Comparison of ENCODE assay signal across 8 mouse cellular contexts in genomic region chr9:114933723-114934171, GRCm38 (mm10). TPM values are rescaled to one million over a fixed set of nuclear protein-coding genes. Genes with fewer than 3 reads are reported as not detected.
A peak's percentile ranks its signal among the peaks of the same experiment; 100 is the strongest.
DNase-seq lines count a peak whose midpoint lies in the region; ATAC-seq and TF ChIP-seq lines count a peak whose summit lies in the region.

Gpd1l (minus strand) TSS chr9:114933987.

- peak within 1 kb of the TSS; percentile 75 for H3K9ac ChIP-seq in forebrain, embryonic 14.5 days (ENCODE audit: low read length)
- H3K9ac ChIP-seq in neural tube, embryonic 15.5 days (replicated peaks), result peak within 1 kb of the TSS; percentile 74

- peak within 1 kb of the TSS; percentile 87 for H3K4me3 ChIP-seq in E14TG2a.4 (replicated peaks; ENCODE audit: low read length)
- H3K4me3 ChIP-seq in forebrain, embryonic 14.5 days (ENCODE audit: low read depth, low read length), result peak within 1 kb of the TSS; percentile 73
- peak within 1 kb of the TSS; percentile 77 for H3K4me3 ChIP-seq in neural tube, embryonic 15.5 days (replicated peaks)

- ATAC-seq in forebrain, embryonic 14.5 days, result peak; percentile 98
- peak; percentile 97 for ATAC-seq in neural tube, embryonic 15.5 days (ENCODE audit: low FRiP score)

- peak; percentile 94 for DNase-seq in cerebellum, adult 11 months
- peak; percentile 92 for DNase-seq in forebrain, embryonic 14.5 days (ENCODE audit: low spot score)
- peak; percentile 97 to 98 for DNase-seq in heart, postnatal 14 days
- peak; percentile 96 for DNase-seq in layer of hippocampus, adult 11-12 months (ENCODE audit: low spot score)
- DNase-seq in lung, adult 18-20 months, result peak; percentile 98 to 99
- DNase-seq in testis, postnatal 14 days (ENCODE audit: low spot score), result peak; percentile 91

- H3K9me3 ChIP-seq in E14TG2a.4 (ENCODE audit: low read length), result no peaks in the 10 kb centered on the region
- no peaks in the 10 kb centered on the region for H3K9me3 ChIP-seq in forebrain, embryonic 14.5 days (replicated peaks; ENCODE audit: control insufficient read depth, low read length)
- no peaks in the 10 kb centered on the region for H3K9me3 ChIP-seq in neural tube, embryonic 15.5 days (replicated peaks)

- intact Hi-C loops in heart, postnatal 14 days (cut with DNase I), result loop anchor here (2.0 kb wide), 1 partner anchor 21 kb away; no protein-coding TSS in a partner anchor

- peaks cover 50% of the 10 kb centered on the region for H3K4me1 ChIP-seq in E14TG2a.4 (replicated peaks; ENCODE audit: low read depth, low read length)
- peaks cover 6% of the 10 kb centered on the region for H3K4me1 ChIP-seq in forebrain, embryonic 14.5 days (ENCODE audit: control insufficient read depth, insufficient read depth, low read length)
- H3K4me1 ChIP-seq in neural tube, embryonic 15.5 days, result peaks cover 23% of the 10 kb centered on the region

- peak within 1 kb of the TSS; percentile 97 for H3K4me2 ChIP-seq in forebrain, embryonic 14.5 days (ENCODE audit: low read length)
- H3K4me2 ChIP-seq in neural tube, embryonic 15.5 days, result peak within 1 kb of the TSS; percentile 96

- peaks cover 14% of the 10 kb centered on the region for H3K27me3 ChIP-seq in E14TG2a.4 (ENCODE audit: insufficient read depth, low read length)
- H3K27me3 ChIP-seq in forebrain, embryonic 14.5 days (replicated peaks; ENCODE audit: control insufficient read depth, insufficient read depth, low read length), result no peaks in the 10 kb centered on the region
- H3K27me3 ChIP-seq in neural tube, embryonic 15.5 days (replicated peaks), result no peaks in the 10 kb centered on the region

- no peaks in the 10 kb centered on the region for H3K36me3 ChIP-seq in E14TG2a.4 (ENCODE audit: insufficient read depth, low read length)
- no peaks in the 10 kb centered on the region for H3K36me3 ChIP-seq in forebrain, embryonic 14.5 days (ENCODE audit: control insufficient read depth, insufficient read depth, low read length)
- no peaks in the 10 kb centered on the region for H3K36me3 ChIP-seq in neural tube, embryonic 15.5 days

- no peak for TF ChIP-seq CTCF in E14TG2a.4 (conservative IDR thresholded peaks at IDR 0.05; ENCODE audit: low read length)

- H3K27ac ChIP-seq in forebrain, embryonic 14.5 days (ENCODE audit: low read depth, low read length), result peak within 1 kb of the TSS; percentile 52; the same call in 1 of the 2 replicates
- H3K27ac ChIP-seq in neural tube, embryonic 15.5 days (replicated peaks), result peak within 1 kb of the TSS; percentile 85

- WGBS in forebrain, embryonic 14.5 days, result under 1% methylated on average over 30 of the region's 30 CpGs
- 0% methylated on average over 30 of the region's 30 CpGs for WGBS in neural tube, embryonic 15.5 days

RNA-seq across cellular contexts. Expression of gene Gpd1l, which starts in this region (rescaled TPM):
- polyA plus RNA-seq in forebrain, embryonic 14.5 days (2014; fragmentation: Nextera tagmentation; extraction: Ambion mirVana), result 10.6 and 14.1 TPM in 2 replicates
- 10 to 100 TPM; 38.0 to 38.9 TPM for total RNA-seq in heart, postnatal 14 days (2021)
- polyA plus RNA-seq in neural tube, embryonic 15.5 days (2015; fragmentation: Nextera tagmentation; extraction: Ambion mirVana), result 39.8 and 40.8 TPM in 2 replicates

Comparison
In these comparisons a context has a peak if more than half of its experiments do, and no peak if none do; other contexts are left out.
1. Peak in every context shown above with its lines: DNase-seq, ATAC-seq, H3K4me3 ChIP-seq and H3K27ac ChIP-seq.